Mouse (Mus musculus) kidney, adult 2 months (tissue): ENCODE data around the gene Kif4.

Experiments used
- CTCF ChIP-seq: fragments of 200-500 bp; conservative IDR thresholded peaks from 2 replicates; pipeline ENCODE4 v1.5.1; 2011; ENCODE audit warnings: low read depth, mild to moderate bottlenecking, control low read depth, low read length, moderate library complexity, mixed read lengths; ENCODE audit not compliant: insufficient read depth, insufficient read length
- POLR2A ChIP-seq: fragments of 200-500 bp; IDR thresholded peaks from one replicate; pipeline ENCODE4 v1.6.1; 2011; ENCODE audit warnings: low read depth, low read length, control low read depth

DNA sequence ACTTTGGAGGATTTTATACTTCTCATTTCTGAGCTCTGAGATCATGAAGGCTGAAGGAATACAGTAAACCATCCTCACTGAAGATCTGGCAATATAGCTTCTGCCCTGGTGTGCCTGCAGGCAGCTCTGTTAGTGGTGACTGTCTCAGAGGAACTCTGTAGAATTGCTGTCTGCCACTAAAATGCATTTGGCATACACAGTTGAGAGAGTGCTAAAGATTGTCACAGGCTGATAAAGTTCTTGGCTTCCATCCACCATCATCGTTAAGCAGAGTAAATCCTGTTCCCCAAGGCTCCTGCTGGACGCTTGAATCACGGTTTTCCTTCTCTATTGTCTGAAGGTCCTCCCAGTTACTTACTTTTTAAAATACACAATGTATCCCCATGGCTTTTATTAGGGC is 61.0 kb downstream of the Kif4 start:
- TF ChIP-seq CTCF (no peak), POLR2A (no peak)
